Mouse (Mus musculus): ENCODE measurements at regions not wholly inside any gene's neighbourhood (a gene's known extent, or its start where the extent isn't known, plus 50 kb on each side); places are given as distances from the start of the nearest gene placed in this dataset.

- ATAC-seq (replicated peaks; ENCODE audit: poor library complexity, severe bottlenecking) = no peak
Measured at GRCm38 (mm10) chr12:15998331-15998730, 181.6 kb upstream of the Trib2 start.

GRCm38 (mm10) chr12:15993866-15994265 is 177.1 kb upstream of the Trib2 start:
- no peak for ATAC-seq (replicated peaks; ENCODE audit: poor library complexity, severe bottlenecking)

- ATAC-seq (replicated peaks; ENCODE audit: poor library complexity, severe bottlenecking) = no peak
Measured at GRCm38 (mm10) chr12:15986351-15986750, 169.6 kb upstream of the Trib2 start.

- ATAC-seq (replicated peaks; ENCODE audit: poor library complexity, severe bottlenecking) = no peak
Measured at GRCm38 (mm10) chr12:15985649-15986048, 168.9 kb upstream of the Trib2 start.

GRCm38 (mm10) chr12:15983591-15984300 is 167.0 kb upstream of the Trib2 start:
- ATAC-seq (replicated peaks; ENCODE audit: poor library complexity, severe bottlenecking) = no peak

GRCm38 (mm10) chr12:15981741-15982140 is 165.0 kb upstream of the Trib2 start:
- ATAC-seq (replicated peaks; ENCODE audit: poor library complexity, severe bottlenecking) = no peak

GRCm38 (mm10) chr12:15979233-15979632 is 162.5 kb upstream of the Trib2 start:
- ATAC-seq (replicated peaks; ENCODE audit: poor library complexity, severe bottlenecking) = no peak

GRCm38 (mm10) chr12:15971786-15972185 is 155.1 kb upstream of the Trib2 start:
- ATAC-seq (replicated peaks; ENCODE audit: poor library complexity, severe bottlenecking) = no peak

GRCm38 (mm10) chr12:15970262-15970661 is 153.5 kb upstream of the Trib2 start:
- no peak for ATAC-seq (replicated peaks; ENCODE audit: poor library complexity, severe bottlenecking)

- ATAC-seq (replicated peaks; ENCODE audit: poor library complexity, severe bottlenecking) = no peak
Measured at GRCm38 (mm10) chr12:15967550-15968102, 150.9 kb upstream of the Trib2 start.

- ATAC-seq (replicated peaks; ENCODE audit: poor library complexity, severe bottlenecking) = no peak
Measured at GRCm38 (mm10) chr12:15966631-15967030, 149.9 kb upstream of the Trib2 start.

GRCm38 (mm10) chr12:15965921-15966320 is 149.2 kb upstream of the Trib2 start:
- ATAC-seq (replicated peaks; ENCODE audit: poor library complexity, severe bottlenecking) = no peak

- ATAC-seq (replicated peaks; ENCODE audit: poor library complexity, severe bottlenecking) = peak; percentile 42
Measured at GRCm38 (mm10) chr12:15964073-15964472, 147.4 kb upstream of the Trib2 start.

GRCm38 (mm10) chr12:15961834-15962233 is 145.1 kb upstream of the Trib2 start:
- no peak for ATAC-seq (replicated peaks; ENCODE audit: poor library complexity, severe bottlenecking)

GRCm38 (mm10) chr12:15937443-15938237 is 120.9 kb upstream of the Trib2 start:
- no peak for ATAC-seq (replicated peaks; ENCODE audit: poor library complexity, severe bottlenecking)

- no peak for ATAC-seq (replicated peaks; ENCODE audit: poor library complexity, severe bottlenecking)
Measured at GRCm38 (mm10) chr12:15932067-15932466, 115.3 kb upstream of the Trib2 start.

- no peak for ATAC-seq (replicated peaks; ENCODE audit: poor library complexity, severe bottlenecking)
Measured at GRCm38 (mm10) chr12:15931535-15931934, 114.8 kb upstream of the Trib2 start.

- ATAC-seq (replicated peaks; ENCODE audit: poor library complexity, severe bottlenecking) = no peak
Measured at GRCm38 (mm10) chr12:15930155-15930554, 113.4 kb upstream of the Trib2 start.

GRCm38 (mm10) chr12:15929541-15929940 is 112.8 kb upstream of the Trib2 start:
- ATAC-seq (replicated peaks; ENCODE audit: poor library complexity, severe bottlenecking) = no peak

GRCm38 (mm10) chr12:15918291-15918690 is 101.6 kb upstream of the Trib2 start:
- no peak for ATAC-seq (replicated peaks; ENCODE audit: poor library complexity, severe bottlenecking)

- ATAC-seq (replicated peaks; ENCODE audit: poor library complexity, severe bottlenecking) = peak; percentile 53
Measured at GRCm38 (mm10) chr12:15912959-15913358, 96.2 kb upstream of the Trib2 start.
